Mouse (Mus musculus) megakaryocyte progenitor cell, adult 5-6 weeks (primary cell): ENCODE measurements at regions not wholly inside any gene's neighbourhood (a gene's known extent, or its start where the extent isn't known, plus 50 kb on each side); places are given as distances from the start of the nearest gene placed in this dataset.
"Not testable (repeated sequence)": the region's sequence is repeated elsewhere in the genome, so short reads cannot be mapped to it uniquely, and the experiment has no call there.

Experiments
- ATAC-seq: replicated peaks from 2 replicates; pipeline ENCODE4 v1.8.0; 2016; ENCODE audit warnings: mild to moderate bottlenecking, moderate TSS enrichment, inconsistent platforms; ENCODE audit not compliant: poor library complexity

- no peak for ATAC-seq
Measured at GRCm38 (mm10) chr9:88214758-88215157, 112.2 kb upstream of the Nt5e start.

GRCm38 (mm10) chr9:88220360-88220759 lies 106.6 kb upstream of the Nt5e start:
- no peak for ATAC-seq

GRCm38 (mm10) chr9:88221276-88221675 lies 105.7 kb upstream of the Nt5e start:
- no peak for ATAC-seq

GRCm38 (mm10) chr9:88221850-88222353 lies 105.1 kb upstream of the Nt5e start:
- peak; percentile 88 for ATAC-seq

DNA sequence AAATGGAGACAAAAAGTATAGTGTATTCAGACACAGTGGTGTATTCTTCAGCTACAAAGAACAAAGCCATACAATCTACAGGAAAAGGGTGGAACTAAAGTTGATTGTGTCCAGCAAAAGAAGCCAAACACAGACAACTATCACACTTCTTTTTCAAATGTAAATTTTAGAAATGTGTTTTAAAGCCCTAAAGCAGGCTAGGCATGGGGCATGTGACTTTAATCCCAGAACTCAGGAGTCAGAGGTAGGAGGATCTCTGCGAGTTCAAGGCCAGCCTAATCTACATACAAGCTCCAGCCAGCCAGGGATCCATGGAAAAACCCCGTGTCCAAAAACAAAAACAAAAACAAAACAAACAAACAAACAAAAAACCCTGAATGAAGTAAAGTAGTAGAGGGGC lies 89.9 kb upstream of the Nt5e start:
- ATAC-seq, result no peak

- ATAC-seq, result no peak
Measured at GRCm38 (mm10) chr9:88238346-88238745, 88.7 kb upstream of the Nt5e start.

- ATAC-seq, result no peak; the same call in 1 of the 2 replicates
Measured at GRCm38 (mm10) chr9:88240740-88241139, 86.3 kb upstream of the Nt5e start.

DNA sequence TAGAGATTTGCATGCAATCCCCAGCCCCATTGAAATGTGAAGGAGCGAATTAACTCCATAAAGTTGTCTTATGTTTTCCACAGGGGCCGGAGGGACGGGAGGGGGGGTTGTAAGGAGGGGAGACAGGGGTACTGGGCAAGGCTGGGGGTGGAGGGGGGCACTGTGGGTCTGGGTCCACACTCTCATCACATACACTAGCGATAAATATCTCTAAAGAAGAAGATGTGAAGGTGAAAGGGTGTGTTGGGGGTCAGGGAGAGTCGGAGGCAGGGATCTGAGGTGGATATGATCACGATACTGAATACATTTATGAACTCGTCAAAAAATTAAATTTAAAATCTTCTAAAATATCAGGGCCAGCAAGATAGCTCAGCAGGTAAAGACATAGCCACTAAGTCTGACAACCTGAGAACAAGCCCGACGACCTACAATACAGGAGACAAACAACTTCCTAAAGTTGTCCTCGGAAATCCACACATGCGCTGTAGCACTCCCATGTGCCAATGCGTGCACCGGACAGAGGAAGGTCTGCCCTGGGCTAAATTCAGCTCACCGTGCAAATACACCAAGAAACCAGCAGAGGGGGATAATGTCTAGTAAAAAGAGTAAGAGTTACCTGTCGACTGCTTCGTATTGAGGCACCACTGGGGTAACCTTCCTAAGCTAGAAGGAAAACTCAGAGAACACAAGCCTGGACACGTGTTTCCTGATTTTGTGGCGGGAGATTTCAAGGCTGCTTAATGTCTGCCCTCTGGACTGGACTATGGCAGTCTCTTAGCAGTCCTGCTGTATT lies 85.6 kb upstream of the Nt5e start:
- ATAC-seq, result peak; percentile 99

DNA sequence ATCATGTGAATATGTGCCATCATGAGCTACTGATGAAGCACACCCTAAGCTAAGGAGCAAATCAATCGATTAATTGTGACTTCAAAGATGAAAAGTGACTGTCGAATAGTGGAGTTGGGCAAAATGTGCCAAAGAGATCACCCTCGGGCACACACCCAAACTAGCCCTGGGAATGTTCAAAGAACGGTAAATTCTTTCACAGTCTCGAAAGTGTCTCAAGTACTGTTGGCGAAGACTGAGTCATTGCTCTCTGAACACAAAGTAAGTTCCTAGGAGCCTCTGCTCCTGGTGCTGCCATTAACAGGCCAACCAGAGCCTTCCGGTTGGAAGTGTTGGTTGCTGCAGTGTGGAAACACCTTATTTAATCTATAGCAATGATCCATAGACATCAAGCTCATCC lies 84.5 kb upstream of the Nt5e start:
- ATAC-seq, result no peak

DNA sequence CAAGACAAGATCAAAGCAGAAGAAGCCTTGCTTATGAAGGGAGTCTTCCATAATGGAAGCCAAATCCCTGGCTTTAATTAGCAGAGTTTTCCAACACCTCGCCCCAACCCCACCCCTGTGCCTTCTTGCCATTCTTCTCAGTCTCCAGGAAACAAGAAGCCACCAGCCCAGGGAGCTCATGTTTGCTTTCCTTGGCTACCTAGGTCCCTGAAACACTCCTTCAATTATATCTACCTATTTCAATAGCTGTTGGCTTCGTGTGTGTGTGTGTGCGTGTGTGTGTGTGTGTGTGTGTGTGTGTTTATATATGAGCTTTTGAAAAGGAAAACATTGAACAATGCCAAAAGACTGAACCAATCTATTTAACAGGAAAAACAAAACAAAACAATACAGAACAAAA lies 82.5 kb upstream of the Nt5e start:
- ATAC-seq, result no peak

DNA sequence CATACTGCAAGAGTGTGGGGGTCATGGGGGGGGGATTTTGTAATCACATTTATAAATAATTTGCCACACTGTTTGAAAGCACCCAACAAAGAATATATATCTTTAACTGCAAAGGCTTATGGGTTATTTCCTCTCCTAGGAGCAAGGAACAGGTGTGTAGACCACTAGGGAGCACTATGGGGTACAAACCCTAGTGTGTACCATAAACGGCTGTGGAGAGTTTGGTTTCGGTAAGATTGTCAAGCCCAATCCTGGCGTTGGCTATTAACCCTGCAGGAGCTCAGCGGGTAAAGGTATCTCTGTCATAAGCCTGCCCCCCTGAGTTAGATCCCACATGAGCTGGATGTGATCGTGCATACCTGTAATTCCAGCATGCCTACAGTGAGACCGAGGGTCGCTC lies 71.0 kb upstream of the Nt5e start:
- ATAC-seq, result no peak

GRCm38 (mm10) chr9:88259627-88260026 lies 67.4 kb upstream of the Nt5e start:
- no peak for ATAC-seq

- ATAC-seq, result no peak
Measured at GRCm38 (mm10) chr9:88260072-88260635, 66.8 kb upstream of the Nt5e start.

DNA sequence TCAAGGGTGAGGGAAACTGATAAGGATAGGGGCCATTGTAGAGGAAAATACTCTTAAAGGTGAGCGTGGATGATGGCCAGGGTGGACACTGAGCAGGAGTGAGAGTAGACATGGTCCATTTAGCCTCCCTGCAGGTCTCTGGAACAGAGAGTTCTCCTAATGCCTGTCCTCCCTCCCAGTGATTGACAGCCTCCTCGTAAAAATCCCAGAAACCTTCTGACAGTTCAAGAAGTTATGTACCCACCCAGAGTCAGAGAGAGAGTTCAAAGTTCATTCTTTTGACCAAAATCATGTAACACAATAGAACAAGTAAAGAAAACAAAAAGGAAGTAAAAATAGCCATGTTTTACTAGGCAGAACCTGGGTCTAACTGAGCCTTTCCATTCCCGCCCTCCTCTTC lies 64.5 kb upstream of the Nt5e start:
- no peak for ATAC-seq

DNA sequence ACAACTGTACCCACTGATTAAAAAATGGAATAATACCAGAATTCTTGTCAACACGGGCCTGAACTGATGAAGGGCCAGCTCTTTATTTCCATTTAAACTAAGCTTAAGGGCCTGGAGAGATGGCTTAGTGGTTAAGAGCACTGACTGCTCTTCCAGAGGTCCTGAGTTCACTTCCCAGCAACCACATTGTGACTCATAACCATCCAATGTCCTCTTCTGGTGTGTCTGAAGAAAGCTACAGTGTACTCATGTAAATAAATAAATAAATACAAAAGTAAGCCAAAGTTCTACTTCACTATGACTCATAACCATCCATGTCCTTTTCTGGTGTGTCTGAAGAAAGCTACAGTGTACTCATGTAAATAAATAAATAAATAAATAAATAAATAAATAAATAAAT lies 60.7 kb upstream of the Nt5e start:
- ATAC-seq, result not testable (repeated sequence)

DNA sequence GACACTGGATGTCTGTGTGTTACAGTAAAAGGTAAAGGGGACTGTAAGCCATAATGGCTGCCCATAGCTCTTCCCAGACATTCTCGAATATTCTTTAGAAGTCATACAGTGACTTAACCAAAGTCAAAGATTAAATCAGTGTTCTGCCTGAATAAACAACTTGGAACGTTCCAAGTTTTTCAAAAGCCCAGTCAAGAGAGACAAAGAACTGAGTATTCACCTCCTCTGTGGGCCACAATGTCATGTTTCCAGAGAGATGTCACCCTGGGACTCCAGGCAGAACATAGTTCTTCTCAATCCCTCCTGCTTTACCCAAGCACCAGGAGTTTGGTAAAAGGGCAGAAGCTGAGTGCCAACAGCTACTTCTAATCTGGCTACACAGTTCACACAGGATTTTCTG lies 58.2 kb upstream of the Nt5e start:
- ATAC-seq, result no peak

- ATAC-seq, result no peak
Measured at GRCm38 (mm10) chr9:88269216-88269615, 57.8 kb upstream of the Nt5e start.

GRCm38 (mm10) chr9:88270836-88271235 lies 56.2 kb upstream of the Nt5e start:
- no peak for ATAC-seq

- ATAC-seq, result peak; percentile 96
Measured at GRCm38 (mm10) chr9:88273304-88273703, 53.7 kb upstream of the Nt5e start.

GRCm38 (mm10) chr9:88274040-88274439 lies 53.0 kb upstream of the Nt5e start:
- no peak for ATAC-seq

DNA sequence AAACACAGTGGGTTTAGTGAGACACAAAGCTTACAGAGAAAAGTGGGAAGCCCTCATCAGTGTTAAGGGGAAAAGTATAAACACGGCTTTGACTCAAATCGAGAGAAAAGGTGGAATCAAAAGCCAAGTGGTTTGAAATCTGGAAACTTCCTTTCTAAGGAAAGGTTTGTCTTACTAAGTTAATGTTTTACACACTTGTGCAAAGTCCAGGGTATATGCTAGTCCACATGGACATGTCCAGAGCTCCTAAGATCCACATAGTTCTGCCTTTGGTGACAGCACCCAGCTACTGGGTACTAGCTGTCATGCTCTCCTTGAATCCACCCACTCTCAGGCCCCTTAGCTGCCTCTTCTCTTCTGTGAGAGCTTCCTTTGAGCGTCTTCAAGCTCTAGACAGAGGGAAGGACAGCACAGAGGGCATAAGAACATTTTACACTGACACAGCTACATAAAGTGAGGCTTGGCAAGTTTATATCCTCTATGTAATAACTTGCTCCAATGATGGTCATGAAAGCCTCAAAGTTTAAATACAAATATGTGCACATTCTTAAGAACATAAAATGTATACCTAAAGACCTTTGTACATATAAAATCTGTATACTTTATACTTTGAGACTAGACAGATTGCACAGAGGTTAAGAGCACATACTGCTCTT lies 52.2 kb upstream of the Nt5e start:
- ATAC-seq, result no peak

DNA sequence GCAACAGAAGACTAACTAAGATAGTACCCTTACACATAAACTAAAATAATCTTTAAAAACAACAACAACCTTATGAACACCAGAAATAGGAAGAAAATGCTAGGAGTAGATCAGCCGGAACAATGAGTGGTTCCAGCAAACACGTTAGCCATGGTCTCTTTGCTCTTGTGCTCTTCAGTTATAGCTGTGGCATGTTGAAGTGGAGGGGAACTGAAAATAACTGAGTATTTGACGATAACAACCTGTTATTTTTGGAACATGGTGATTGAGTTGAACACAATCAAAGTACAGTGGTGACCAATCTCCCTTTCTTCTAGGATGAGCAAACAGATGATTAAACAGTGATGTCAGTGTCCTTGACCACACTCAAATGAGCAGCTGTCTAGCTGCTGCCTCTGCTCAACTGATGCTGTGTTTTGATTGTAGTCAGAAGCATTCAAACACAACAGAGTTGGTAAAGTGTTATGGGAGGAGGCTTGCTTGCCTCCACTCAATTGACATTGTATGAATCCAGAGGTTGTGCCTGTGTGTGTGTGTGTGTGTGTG lies 50.9 kb upstream of the Nt5e start:
- ATAC-seq, result no peak
